Mouse (Mus musculus): ENCODE data around the gene Phf10. TPM values are rescaled to one million over a fixed set of nuclear protein-coding genes. Genes with fewer than 3 reads are reported as not detected.
"Not testable (repeated sequence)": the region's sequence is repeated elsewhere in the genome, so short reads cannot be mapped to it uniquely, and the experiment has no call there.

Gene Phf10
- 10 to 100 TPM; 48.8 to 49.7 TPM for total RNA-seq (2021)
- long read RNA-seq, experiment 1, transcript Phf10-201 (12 exons, 1,663 nt): major isoform, 34 of 67 reads
- long read RNA-seq, experiment 1, partial matches to known transcripts: 19 of 67 reads
- long read RNA-seq, experiment 1, other reads (novel, unspliced or antisense): 14 of 67 reads
- long read RNA-seq, experiment 2, transcript Phf10-201 (12 exons, 1,663 nt): major isoform, 31 of 79 reads
- long read RNA-seq, experiment 2, partial matches to known transcripts: 29 of 79 reads
- long read RNA-seq, experiment 2, other reads (novel, unspliced or antisense): 19 of 79 reads

DNA sequence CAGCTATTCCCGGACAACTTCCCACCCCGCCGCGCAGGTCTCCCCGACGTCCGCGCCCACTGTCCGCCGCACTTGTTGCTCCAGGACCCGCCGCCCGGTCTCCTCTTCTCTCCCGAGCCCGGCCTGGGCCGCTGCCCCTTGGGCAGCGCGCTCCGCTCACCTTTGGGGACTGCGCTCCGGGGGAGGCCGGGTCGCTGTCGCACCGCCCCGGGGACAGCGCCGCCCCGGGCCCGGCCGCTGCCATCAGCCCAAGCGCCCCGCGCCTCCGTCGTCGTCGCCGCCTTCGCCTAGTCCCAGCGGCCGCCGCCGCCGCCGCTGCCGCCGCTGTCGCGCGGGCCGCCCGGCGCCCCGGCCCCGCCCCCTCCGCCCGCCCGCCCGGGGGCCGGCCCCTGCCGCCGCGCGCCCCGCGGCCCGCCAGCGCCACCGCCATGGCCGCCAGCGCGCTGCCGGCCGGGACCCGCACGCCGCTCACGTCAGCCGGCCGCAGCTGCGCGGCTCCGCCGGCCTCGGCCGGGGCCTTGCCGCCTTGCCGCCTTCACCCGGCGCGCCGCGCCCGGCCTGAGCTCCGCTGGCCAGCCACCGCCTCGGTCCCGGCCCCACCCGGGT lies at the start of gene Phf10:
TSS of gene Phf10 (minus strand) at position 323 of the 606 bp plus-strand sequence.
- intact Hi-C loops (cut with DNase I): not testable (repeated sequence)

GRCm38 (mm10) chr17:15009706-15010413 lies 48.8 kb upstream of the Phf10 start, which contains the start of gene Gm3435:
Gene Gm3435, plus strand, starts transcription at chr17:15010176.
- DNase-seq; intact Hi-C loops (cut with DNase I): not testable (repeated sequence)

More for the DNA sequence above, at the start of gene Phf10:
- peak; percentile 45 to 64 for DNase-seq

- DNase-seq; intact Hi-C loops (cut with DNase I): not testable (repeated sequence)
These were observed 48.0 kb upstream of the Phf10 start for GRCm38 (mm10) chr17:15009088-15009487.

DNA sequence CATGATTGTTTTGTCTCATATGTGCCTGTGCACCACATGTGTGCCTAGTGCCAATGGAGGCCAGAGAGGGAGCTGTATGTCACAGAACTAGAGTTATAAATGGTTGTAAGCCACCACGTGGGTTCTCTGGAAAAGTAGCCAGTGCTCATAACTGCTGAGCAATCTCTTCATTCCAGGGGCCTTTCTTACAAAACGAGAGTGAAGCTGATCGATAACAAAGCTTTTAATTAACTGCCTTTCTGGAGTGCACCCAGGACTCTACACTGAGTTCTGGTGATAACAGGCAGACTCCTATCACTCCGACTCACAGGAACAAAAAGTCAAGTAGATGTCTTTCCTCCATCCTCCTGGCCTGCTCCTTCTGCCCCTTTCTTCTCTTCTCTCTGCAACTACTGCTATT lies 39.0 kb upstream of the Phf10 start:
- intact Hi-C loops (cut with DNase I); DNase-seq: not testable (repeated sequence)

- DNase-seq; intact Hi-C loops (cut with DNase I): not testable (repeated sequence)
These were observed 33.1 kb upstream of the Phf10 start for GRCm38 (mm10) chr17:14994140-14994539.

GRCm38 (mm10) chr17:14993139-14993832 lies 32.2 kb upstream of the Phf10 start:
- intact Hi-C loops (cut with DNase I); DNase-seq: not testable (repeated sequence)

DNA sequence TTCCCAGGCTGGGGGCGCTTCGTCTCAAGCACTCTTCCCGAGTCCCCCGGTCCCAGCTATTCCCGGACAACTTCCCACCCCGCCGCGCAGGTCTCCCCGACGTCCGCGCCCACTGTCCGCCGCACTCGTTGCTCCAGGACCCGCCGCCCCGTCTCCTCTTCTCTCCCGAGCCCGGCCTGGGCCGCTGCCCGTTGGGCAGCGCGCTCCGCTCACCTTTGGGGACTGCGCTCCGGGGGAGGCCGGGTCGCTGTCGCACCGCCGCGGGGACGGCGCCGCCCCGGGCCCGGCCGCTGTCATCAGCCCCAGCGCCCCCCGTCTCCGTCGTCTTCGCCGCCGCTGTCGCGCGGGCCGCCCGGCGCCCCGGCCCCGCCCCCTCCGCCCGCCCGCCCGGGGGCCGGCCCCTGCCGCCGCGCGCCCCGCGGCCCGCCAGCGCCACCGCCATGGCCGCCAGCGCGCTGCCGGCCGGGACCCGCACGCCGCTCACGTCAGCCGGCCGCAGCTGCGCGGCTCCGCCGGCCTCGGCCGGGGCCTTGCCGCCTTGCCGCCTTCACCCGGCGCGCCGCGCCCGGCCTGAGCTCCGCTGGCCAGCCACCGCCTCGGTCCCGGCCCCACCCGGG lies 31.6 kb upstream of the Phf10 start:
- intact Hi-C loops (cut with DNase I); DNase-seq: not testable (repeated sequence)

GRCm38 (mm10) chr17:14990116-14990702 lies 29.1 kb upstream of the Phf10 start:
- intact Hi-C loops (cut with DNase I); DNase-seq: not testable (repeated sequence)

- intact Hi-C loops (cut with DNase I); DNase-seq: not testable (repeated sequence)
These were observed 17.4 kb upstream of the Phf10 start, which contains the start of the genes 9030025P20Rik and Gm3417 for GRCm38 (mm10) chr17:14978362-14979038. Gene 9030025P20Rik, plus strand, starts transcription at chr17:14978468. Gene Gm3417, minus strand, starts transcription at chr17:14978790.

DNA sequence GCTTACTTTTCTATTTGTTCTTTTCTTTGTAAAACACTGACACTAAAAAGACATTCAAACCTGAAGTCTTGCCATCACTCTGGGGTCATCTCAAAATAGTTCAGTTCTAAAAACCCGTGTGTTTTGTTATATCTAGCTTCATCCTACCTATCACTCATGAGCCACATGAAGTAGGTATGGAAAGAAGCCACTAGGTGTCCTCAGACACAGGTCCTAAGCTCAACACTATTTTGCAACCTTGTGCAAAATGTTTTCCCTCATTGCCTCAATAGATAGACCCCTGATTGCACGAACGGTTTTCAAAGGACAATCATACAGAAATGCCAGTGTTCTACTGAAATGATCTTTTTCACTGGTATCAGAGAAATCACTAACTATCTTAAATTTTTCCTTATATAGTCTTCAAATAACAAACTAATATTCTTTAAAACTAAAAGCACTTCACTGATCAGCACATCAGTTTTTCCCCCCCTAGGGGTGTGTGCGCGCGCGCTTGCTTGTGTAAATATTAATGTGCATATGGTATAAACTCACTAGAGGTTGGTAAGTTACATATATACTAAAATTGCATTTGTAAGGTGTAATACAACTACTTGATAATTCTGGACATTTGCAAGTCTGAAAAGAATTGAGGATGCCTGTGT lies 16.8 kb upstream of the Phf10 start:
- intact Hi-C loops (cut with DNase I); DNase-seq: not testable (repeated sequence)

DNA sequence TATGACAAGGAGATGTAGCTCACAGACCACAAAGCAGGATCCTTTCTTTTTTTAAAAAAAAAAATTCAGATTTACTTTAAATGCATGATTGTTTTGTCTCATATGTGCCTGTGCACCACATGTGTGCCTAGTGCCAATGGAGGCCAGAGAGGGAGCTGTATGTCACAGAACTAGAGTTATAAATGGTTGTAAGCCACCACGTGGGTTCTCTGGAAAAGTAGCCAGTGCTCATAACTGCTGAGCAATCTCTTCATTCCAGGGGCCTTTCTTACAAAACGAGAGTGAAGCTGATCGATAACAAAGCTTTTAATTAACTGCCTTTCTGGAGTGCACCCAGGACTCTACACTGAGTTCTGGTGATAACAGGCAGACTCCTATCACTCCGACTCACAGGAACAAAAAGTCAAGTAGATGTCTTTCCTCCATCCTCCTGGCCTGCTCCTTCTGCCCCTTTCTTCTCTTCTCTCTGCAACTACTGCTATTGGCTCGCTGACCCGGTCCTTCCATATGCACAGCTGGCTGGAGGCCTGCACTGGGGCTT lies 7.4 kb upstream of the Phf10 start:
- intact Hi-C loops (cut with DNase I); DNase-seq: not testable (repeated sequence)

DNA sequence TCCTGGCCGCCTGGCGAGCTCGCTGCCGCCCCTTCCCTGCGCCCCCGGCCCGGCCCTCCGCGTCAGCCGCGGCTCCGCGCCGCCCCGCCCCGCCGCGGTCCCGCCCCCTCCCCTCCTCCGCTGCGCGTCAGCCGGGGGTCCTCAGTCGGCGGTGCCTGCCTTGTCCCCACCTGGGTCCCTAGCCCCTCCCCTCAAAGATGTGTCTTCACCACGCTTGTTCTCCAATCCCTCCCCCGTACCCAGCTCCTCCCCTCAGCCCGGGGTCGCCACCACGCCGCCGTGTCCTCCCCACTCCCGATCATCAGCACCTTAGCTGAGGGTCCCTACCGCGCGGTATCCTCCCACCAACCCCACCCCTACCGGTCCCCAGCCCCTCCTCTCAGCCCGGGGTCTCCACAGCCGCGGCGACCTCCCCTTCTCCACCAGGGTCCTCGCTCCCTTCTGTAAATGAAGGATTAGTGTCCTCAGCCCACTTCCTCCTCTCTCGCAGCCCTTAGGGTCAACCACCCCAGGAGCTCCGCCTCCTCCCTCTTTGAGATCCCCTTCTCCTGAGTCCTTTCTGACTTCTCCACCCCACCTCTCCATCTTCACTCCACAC lies 583 bp upstream of the Phf10 start:
- intact Hi-C loops (cut with DNase I); DNase-seq: not testable (repeated sequence)

- intact Hi-C loops (cut with DNase I): no loop called here
- DNase-seq: peak; percentile 22 to 25
These were observed 553 bp downstream of the Phf10 start for GRCm38 (mm10) chr17:14960520-14960919.

GRCm38 (mm10) chr17:14959979-14960378 lies 1.1 kb downstream of the Phf10 start:
- intact Hi-C loops (cut with DNase I): no loop called here
- no peak for DNase-seq

GRCm38 (mm10) chr17:14958686-14959327 lies 2.3 kb downstream of the Phf10 start:
- intact Hi-C loops (cut with DNase I): no loop called here
- DNase-seq: no peak

DNA sequence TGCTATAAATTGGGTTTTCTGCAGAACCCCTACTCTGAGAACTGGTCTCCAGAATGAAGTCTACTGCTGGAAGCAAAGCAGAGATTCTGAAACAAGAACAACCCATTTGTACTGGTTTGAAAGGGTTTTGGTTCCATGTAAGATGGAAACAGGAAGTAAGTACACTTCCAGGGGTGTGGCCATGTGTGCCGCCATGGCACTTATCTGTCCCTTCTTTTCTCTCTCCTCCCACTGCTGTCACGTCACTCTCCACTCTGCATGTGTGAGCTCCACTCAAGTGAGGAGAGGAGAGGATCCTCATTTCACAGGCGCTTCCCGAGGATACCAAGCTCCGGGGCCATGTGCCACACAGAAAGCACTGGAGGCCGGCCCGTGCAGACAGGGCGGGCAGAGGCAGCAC lies 7.6 kb downstream of the Phf10 start:
- intact Hi-C loops (cut with DNase I): no loop called here
- peak in 1 of 2 experiments; percentile 5 for DNase-seq

- intact Hi-C loops (cut with DNase I): no loop called here
- no peak for DNase-seq
These were observed 11.8 kb downstream of the Phf10 start for GRCm38 (mm10) chr17:14949161-14949827.
